ENCODE assay signal across 8 mouse cellular contexts in genomic region chr17:24719494-24720222, GRCm38 (mm10). TPM values are rescaled to one million over a fixed set of nuclear protein-coding genes. Genes with fewer than 3 reads are reported as not detected.
DNase-seq lines count a peak whose midpoint lies in the region; ATAC-seq lines count a peak whose summit lies in the region.

No protein-coding gene starts in this region.

- H3K9ac ChIP-seq in hindbrain, embryonic 11.5 days (ENCODE audit: low read depth, low read length), result peak overlapping the region; percentile 81

- peak; percentile 99 for DNase-seq in MN1 (ENCODE audit: low spot score)
- DNase-seq in cerebellum, adult 9-10 months, result peak; percentile 97
- DNase-seq in hindbrain, embryonic 11.5 days (ENCODE audit: low spot score), result peak; percentile 98
- peak; percentile 96 to 98 for DNase-seq in layer of hippocampus, postnatal 10 days (ENCODE audit: low spot score in 2 of 2)
- DNase-seq in lung, postnatal 10 days, result peak; percentile 99
- DNase-seq in ovary, postnatal 36 days (ENCODE audit: low spot score), result peak; percentile 97
- peak; percentile 96 for DNase-seq in thymus, postnatal 25 days

- WGBS in hindbrain, embryonic 11.5 days, result under 1% methylated on average over 58 of the region's 61 CpGs

- H3K4me3 ChIP-seq in hindbrain, embryonic 11.5 days (ENCODE audit: low read depth, low read length), result peak overlapping the region; percentile 75

- no peaks in the 10 kb centered on the region for H3K27me3 ChIP-seq in hindbrain, embryonic 11.5 days (ENCODE audit: control insufficient read depth, insufficient read depth, low read length)

- ATAC-seq in frontal cortex, adult (ENCODE audit: low TSS enrichment), result peak; percentile 93
- peak; percentile 97 for ATAC-seq in hindbrain, embryonic 11.5 days (ENCODE audit: low FRiP score)

- no peaks in the 10 kb centered on the region for H3K9me3 ChIP-seq in hindbrain, embryonic 11.5 days (ENCODE audit: control insufficient read depth, low read length)

- 0 out of 2 replicates have a peak, but pooled peaks cover 6% of the 10 kb centered on the region for H3K36me3 ChIP-seq in hindbrain, embryonic 11.5 days (ENCODE audit: control insufficient read depth, insufficient read depth, low read length)

- H3K4me2 ChIP-seq in hindbrain, embryonic 11.5 days (replicated peaks; ENCODE audit: low read depth, low read length), result peak overlapping the region; percentile 80

- peak overlapping the region; percentile 56 for H3K27ac ChIP-seq in hindbrain, embryonic 11.5 days (ENCODE audit: low read depth, low read length)

- peaks cover 10% of the 10 kb centered on the region for H3K4me1 ChIP-seq in hindbrain, embryonic 11.5 days (replicated peaks; ENCODE audit: control insufficient read depth, insufficient read depth, low read length)

RNA-seq across cellular contexts. Expression of gene Rps2, which starts 1.7 kb away (rescaled TPM):
- polyA plus RNA-seq in hindbrain, embryonic 11.5 days (2014; fragmentation: Nextera tagmentation; extraction: Ambion mirVana), result 1,264 and 1,299 TPM in 2 replicates
- total RNA-seq in layer of hippocampus, postnatal 10 days (2021), result 100 to 1,000 TPM; 563 to 651 TPM

RNA-seq across cellular contexts. Expression of gene Rnf151, which starts 1.8 kb away (rescaled TPM):
- polyA plus RNA-seq in hindbrain, embryonic 11.5 days (2014; fragmentation: Nextera tagmentation; extraction: Ambion mirVana), result not detected in 2 replicates
- total RNA-seq in layer of hippocampus, postnatal 10 days (2021), result not detected

RNA-seq across cellular contexts. Expression of gene Ndufb10, which starts 4.6 kb away (rescaled TPM):
- 198 and 223 TPM in 2 replicates for polyA plus RNA-seq in hindbrain, embryonic 11.5 days (2014; fragmentation: Nextera tagmentation; extraction: Ambion mirVana)
- 100 to 1,000 TPM; 180 to 197 TPM for total RNA-seq in layer of hippocampus, postnatal 10 days (2021)

RNA-seq across cellular contexts. Expression of gene Rpl3l, which starts 8.0 kb away (rescaled TPM):
- 0.11 TPM in 1 of 2 replicates, not detected in the other for polyA plus RNA-seq in hindbrain, embryonic 11.5 days (2014; fragmentation: Nextera tagmentation; extraction: Ambion mirVana)
- under 1 TPM; 0.53 to 0.62 TPM for total RNA-seq in layer of hippocampus, postnatal 10 days (2021)

RNA-seq across cellular contexts. Expression of gene Tbl3, which starts 12.2 kb away (rescaled TPM):
- 83.7 and 101 TPM in 2 replicates for polyA plus RNA-seq in hindbrain, embryonic 11.5 days (2014; fragmentation: Nextera tagmentation; extraction: Ambion mirVana)
- total RNA-seq in layer of hippocampus, postnatal 10 days (2021), result 10 to 100 TPM; 28.5 to 34.3 TPM

Comparison
In these comparisons a context has a peak if more than half of its experiments do, and no peak if none do; other contexts are left out.
1. Peak in every context shown above with its lines: DNase-seq, ATAC-seq, H3K4me3 ChIP-seq and H3K27ac ChIP-seq.